Mouse (Mus musculus) kidney, postnatal 14 days (tissue): ENCODE data around the gene Nr2e1.

Experiments used
- DNase-seq: peaks from one replicate; pipeline ENCODE4 v3.0.0; 2022; ENCODE audit warnings: mixed read lengths

Nr2e1 gene

DNA sequence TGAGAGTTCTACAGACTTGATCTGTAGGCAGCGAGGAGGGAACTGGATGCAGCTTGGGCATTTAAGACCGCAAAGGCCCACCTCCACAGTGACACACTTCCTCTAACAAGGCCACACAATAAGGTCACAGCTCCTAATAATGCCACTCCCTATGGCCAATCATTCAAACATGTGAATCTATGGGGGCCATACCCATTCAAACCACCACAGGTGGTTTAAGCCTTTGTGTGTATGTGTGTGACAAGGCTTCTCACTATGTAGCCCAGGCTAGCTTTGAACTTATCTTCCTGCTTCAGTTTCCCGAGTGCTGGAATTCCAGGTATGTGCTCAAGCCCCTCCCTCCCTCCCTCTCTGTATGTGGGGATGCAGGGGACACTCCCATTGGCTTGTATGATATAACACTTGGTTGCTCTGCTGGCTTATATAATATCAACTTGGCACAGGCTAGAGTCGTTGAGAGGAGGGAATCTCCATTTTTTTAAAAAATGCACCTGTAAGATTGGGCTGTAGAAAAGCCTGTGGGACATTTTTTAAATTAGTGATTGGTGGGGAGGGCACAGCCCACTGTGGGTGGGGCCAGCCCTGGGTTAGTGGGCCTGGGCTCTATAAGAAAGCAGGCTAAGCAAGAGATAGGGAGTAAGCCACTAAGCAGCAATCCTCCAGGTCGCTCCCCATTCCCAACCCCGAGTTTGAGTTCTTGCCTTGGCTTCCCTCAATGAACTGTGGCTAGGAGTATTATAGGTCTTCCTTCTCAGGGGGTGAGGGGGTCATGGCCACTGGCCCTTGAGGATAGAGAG is 37.5 kb downstream of the Nr2e1 start:
- no peak for DNase-seq

DNA sequence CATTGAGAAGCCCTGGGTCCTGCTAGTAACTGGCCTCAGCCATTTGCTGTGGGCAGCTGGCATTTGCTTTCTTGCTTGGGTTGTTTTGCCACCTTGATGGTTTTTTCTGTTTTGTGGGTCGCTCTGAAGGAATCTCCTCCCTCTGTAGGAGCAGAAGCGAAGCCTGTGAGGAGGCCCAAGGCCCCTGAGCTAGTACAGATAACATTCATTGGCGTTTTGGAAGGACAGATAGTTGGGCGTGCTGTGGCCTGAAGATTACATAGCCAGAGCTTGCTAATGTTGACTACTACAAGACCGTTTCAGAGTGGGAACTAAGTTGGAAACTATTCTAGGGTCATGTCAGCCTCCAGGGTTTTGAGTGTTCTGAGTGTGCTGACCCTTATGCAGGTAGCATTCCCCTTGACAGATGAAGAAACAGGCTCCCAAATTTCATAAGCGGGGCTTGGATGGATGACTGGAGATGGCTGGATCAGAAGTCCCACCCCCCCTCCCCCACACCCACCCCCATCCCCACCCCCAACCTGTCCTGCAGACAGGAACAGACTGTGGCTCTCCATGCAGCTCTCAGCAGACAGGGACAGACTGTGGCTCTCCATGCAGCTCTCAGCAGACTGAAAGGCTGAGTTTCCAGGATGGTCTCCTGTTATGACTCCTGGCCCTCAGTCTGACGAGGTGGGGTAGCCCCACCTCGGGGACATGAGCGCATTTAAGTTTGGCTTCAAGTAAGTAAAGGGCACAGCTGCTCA is 45.7 kb downstream of the Nr2e1 start:
- no peak for DNase-seq

DNA sequence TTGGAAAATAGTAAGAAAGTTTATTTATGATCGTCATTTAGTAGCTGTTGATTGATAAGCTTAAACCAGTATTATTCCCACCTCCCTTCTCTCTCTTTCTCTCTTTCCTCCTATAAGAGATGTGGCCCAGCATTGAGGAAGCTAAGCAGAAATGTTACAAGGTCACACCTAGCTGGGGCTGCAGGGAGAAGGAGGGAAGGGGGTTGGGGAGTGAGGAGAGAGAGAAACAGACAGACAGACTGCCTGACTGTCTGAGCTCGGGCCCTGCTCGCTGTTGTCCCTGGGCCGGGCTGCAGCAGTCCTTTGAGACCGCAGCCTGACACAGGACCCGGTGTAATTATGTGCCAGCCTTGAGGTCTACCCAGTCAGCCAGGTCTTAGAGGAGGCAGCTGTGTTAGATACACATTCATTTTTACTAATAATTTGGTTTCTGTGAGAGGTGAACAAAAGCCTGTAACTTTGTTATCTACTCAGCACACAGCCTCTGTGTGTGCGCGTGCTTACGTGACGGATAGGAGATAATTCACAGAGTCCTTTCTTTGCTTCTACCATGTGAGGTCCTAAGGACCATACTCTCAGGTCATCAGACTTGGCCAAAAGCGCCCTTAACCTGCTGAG is 49.5 kb downstream of the Nr2e1 start:
- no peak for DNase-seq

DNA sequence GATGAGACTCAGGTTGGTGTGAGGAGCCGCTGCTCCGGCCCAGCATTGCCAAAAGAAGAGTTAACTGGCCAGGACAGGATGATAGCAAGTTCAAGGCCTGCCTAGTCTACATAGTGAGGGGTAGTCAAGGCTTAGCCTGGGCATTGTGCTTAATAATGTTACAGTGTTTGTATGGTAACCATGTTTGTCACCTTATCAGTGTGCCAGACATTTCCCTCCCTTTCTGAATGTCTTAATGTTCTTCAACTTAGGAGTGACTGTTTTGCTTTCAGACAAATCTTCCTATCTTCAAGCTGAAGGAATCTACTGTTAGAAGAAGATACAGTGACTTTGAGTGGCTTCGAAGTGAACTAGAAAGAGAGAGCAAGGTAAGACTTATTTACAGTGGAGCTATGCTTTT is 57.8 kb downstream of the Nr2e1 start:
- DNase-seq, result no peak

DNA sequence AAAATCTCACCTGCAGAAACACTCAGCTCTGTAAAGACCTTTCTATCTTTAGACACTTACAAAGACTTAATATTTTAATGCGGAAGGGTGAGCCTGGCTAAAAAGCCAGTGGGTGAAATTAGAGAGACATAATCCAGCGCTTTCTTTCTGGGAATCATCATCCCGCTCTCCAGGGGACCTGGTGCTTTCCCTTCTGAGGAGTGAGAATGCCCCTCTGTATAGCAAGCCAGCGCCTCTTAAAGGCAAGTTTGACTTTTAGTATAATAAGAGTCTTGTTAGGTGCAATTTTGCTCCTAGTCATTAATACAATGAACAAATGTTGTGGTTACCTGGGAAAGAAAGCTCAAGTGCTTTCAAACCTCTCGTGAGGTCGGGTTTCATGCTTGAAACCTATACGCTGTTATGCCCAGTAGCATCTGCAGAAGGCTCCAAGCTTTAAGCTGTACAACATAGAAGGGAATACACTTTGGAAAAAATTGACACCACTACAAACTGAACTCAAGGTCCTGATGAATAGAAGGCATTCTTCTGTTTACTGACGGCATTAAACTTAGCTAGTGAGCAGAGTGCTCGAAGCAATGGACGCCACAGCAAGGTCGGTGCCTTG is 59.8 kb downstream of the Nr2e1 start:
- no peak for DNase-seq

DNA sequence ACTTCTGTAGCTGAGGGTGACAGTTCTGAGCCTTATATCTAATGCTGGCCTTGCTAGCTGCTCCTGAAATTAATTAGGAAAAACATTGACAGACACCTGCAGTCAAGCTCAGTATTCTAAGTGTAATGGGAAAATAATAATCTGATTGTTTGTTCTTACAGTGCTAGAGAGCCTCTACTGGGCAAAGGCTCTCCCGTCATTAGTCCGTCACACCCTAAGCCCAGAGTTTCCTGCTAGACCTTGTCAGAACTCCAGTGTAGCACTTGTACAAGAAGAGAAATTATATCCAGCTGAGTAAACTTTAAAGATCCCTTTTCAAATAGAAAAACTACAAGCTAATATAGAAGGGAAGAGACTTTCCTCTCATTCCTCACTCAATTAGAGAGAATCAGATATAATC is 60.5 kb downstream of the Nr2e1 start:
- no peak for DNase-seq

DNA sequence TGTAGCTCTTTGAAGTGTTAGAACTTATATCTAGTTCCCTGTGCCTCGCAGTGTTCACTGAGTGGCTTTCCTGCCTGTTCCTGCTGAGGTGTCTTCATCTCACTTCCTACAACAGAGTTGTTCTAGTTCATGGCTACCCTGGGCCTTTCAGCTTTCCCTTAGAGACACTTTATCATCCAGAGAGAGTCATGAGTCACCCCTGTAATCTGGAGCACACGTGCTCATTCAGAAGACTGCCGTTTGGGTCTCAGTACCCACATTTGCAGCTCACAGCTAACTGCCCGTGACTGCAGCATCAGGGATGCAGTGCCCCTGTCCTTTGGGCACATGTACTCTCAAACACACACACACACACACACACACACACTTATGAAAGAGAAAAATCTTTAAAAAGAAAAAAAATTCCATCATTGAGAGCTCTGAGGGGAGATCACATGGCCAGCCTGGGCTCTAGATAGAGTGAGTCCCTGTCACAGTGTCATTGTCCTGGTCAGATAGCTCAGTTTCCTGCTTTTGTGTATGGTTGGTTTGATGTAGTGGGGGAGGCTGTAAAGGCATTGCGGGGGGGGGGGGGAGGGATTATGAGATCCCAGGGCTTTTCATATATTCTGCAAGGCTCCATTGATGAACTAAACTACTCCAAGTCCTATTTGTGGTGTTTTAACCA is 62.0 kb downstream of the Nr2e1 start:
- no peak for DNase-seq

DNA sequence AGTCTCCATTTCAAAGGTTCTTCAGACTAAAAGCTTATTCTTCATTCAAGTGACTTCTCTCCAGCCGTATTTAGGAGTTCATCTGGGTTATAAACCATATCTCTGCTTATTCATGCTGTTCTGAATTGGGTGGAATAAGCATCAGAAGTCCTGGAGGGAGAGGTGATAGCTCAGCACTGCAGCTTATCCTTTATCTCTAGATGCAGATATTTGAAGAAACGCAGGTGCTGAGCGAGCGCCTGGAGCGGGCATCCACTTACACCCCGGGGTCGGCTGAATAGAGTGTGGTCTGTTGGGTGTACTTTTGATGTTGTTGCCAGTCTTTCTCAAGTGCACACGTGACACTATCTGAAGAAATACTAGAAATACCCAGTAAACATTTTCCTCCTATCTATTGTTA is 65.1 kb downstream of the Nr2e1 start:
- DNase-seq, result no peak

DNA sequence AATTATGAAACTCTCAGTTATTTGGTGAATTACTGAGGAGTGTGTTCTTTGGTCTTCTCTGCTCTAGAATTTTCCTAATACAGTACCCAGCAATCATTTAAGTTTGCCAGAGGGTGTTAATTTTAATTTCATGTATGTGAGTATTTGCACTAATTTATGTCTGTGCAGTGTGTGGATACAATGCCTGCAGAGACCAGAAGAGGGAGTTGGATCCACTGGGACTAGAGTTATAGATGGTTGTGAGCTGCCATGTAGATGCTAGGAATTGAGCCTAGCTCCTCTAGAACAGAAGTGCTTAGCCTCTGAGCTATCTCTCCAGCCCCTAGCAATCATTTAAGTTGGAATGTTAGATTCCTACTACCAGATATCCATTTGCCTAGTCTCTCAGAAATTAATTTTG is 69.3 kb downstream of the Nr2e1 start:
- no peak for DNase-seq
